Mouse (Mus musculus) midbrain, embryonic 14.5 days (tissue): Measurements from ENCODE around the gene Fscn1. TPM values are rescaled to one million over a fixed set of nuclear protein-coding genes. Genes with fewer than 3 reads are reported as not detected.

Experiments used
- ATAC-seq: fragments of 200-750 bp; cut with Nextera tagmentation; 2 replicates; pipeline ENCODE4 v1.8.0; 2017; ENCODE audit warnings: moderate number of reproducible peaks, moderate library complexity; ENCODE audit not compliant: low FRiP score, low TSS enrichment
- DNase-seq: peaks from one replicate; pipeline ENCODE4 v3.0.0-alpha.2; 2015
- H3K27ac ChIP-seq: fragments of 300-500 bp; sonication (generic); replicated peaks from 2 replicates; pipeline ENCODE4 v1.5.1; 2014; ENCODE audit warnings: mild to moderate bottlenecking, low read depth, low read length, moderate library complexity
- H3K27me3 ChIP-seq: fragments of 300-500 bp; sonication (generic); 2 replicates; pipeline ENCODE4 v1.6.1; 2014; ENCODE audit warnings: low read length, control low read depth, mixed read lengths; ENCODE audit not compliant: control insufficient read depth, insufficient read depth
- H3K36me3 ChIP-seq: fragments of 300-500 bp; sonication (generic); 2 replicates; pipeline ENCODE4 v1.6.1; 2014; ENCODE audit warnings: low read length, control low read depth; ENCODE audit not compliant: control insufficient read depth, insufficient read depth
- H3K4me1 ChIP-seq: fragments of 300-500 bp; sonication (generic); 2 replicates; pipeline ENCODE4 v1.6.1; 2014; ENCODE audit warnings: mild to moderate bottlenecking, antibody characterized with exemption, low read length, control low read depth; ENCODE audit not compliant: control insufficient read depth, insufficient read depth
- H3K4me2 ChIP-seq: fragments of 300-500 bp; sonication (generic); 2 replicates; pipeline ENCODE4 v1.6.1; 2014; ENCODE audit warnings: mild to moderate bottlenecking, low read length, moderate library complexity
- H3K4me3 ChIP-seq: fragments of 300-500 bp; sonication (generic); replicated peaks from 2 replicates; pipeline ENCODE4 v1.5.1; 2014; ENCODE audit warnings: low read depth, low read length
- H3K9ac ChIP-seq: fragments of 300-500 bp; sonication (generic); replicated peaks from 2 replicates; pipeline ENCODE4 v1.6.1; 2014; ENCODE audit warnings: mild to moderate bottlenecking, low read length, moderate library complexity
- H3K9me3 ChIP-seq: fragments of 300-500 bp; sonication (generic); 2 replicates; pipeline ENCODE4 v1.6.1; 2016; ENCODE audit warnings: low read length, control low read depth, mixed read lengths; ENCODE audit not compliant: control insufficient read depth
- WGBS: fragments of 180-500 bp; shearing (Covaris S2); extraction: QIAGEN DNeasy Blood & Tissue Kit; methylation state at CpG from one replicate; pipeline ENCODE4 v1.1.7; 2014; 5-methylcytosine and 5-hydroxymethylcytosine counted together
- polyA plus RNA-seq: library from polyadenylated mRNA; unstranded; fragments of >200 nt; fragmentation: Nextera tagmentation; extraction: Ambion mirVana; gene quantifications from 2 replicates; pipeline ENCODE4 v1.2.1, GENCODE M21; 2014

The Fscn1 gene
- polyA plus RNA-seq, 1 experiment from 2014 or later: 580 TPM

DNA sequence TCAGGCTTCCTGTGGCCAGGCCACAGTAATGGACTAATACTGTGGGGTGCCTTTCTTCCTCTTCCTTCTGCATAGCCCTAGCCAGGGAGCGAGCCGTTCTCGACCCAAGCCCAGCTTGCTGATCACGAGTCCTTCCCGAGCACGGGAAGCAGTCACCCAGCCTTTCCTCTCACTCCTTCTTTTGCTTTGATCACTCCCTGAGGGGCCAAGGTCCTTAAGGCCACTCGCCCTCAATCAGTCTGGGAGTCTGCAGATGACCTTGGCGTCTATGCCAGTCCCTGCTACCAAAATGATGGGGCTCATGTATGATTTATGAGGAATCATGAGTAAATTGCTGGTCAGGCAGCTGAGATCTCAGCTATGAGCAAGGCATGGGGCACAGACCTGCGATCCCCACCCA is 37.4 kb downstream of the Fscn1 start:
- no peak for DNase-seq
- H3K27me3 ChIP-seq: no peaks in the 10 kb centered on the region
- no peak overlapping the region for H3K27ac ChIP-seq
- peaks cover 5% of the 10 kb centered on the region; the same call in 1 of the 2 replicates for H3K4me1 ChIP-seq
- peaks cover 18% of the 10 kb centered on the region for H3K36me3 ChIP-seq
- H3K4me3 ChIP-seq: no peak overlapping the region
- ATAC-seq: no peak
- no peak overlapping the region for H3K4me2 ChIP-seq
- H3K9ac ChIP-seq: 0 out of 2 replicates have a peak overlapping the region, but pooled peaks have one; percentile 4
- WGBS: 74% methylated on average over 9 of the region's 9 CpGs
- H3K9me3 ChIP-seq: no peaks in the 10 kb centered on the region

DNA sequence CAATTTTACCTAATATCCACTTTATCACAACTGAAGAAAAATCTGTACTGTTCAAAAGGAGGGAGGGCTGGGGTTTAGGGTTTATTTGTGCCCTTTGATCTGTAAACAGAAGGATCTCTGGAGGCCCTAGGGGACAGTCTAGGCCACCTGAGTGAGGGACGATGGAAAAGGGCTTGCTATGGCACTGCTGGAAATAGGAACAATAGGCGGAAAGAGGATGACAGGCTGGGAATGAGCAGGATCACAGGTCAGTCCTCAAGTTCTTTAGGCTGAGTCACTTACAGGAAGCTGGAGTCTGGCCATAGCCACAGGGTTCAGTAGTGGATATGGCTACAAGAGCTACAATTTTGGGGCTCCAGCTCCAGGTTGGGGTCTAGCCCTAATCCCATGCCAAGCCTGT is 38.0 kb downstream of the Fscn1 start:
- 53% methylated on average over 2 of the region's 2 CpGs for WGBS
- H3K27me3 ChIP-seq: no peaks in the 10 kb centered on the region
- no peak for DNase-seq
- peaks cover 5% of the 10 kb centered on the region; the same call in 1 of the 2 replicates for H3K4me1 ChIP-seq
- H3K4me3 ChIP-seq: no peak overlapping the region
- H3K27ac ChIP-seq: peak overlapping the region; percentile 41; the same call in 1 of the 2 replicates
- H3K9ac ChIP-seq: no peak overlapping the region
- no peak overlapping the region for H3K4me2 ChIP-seq
- ATAC-seq: no peak
- peaks cover 11% of the 10 kb centered on the region for H3K36me3 ChIP-seq
- H3K9me3 ChIP-seq: no peaks in the 10 kb centered on the region

DNA sequence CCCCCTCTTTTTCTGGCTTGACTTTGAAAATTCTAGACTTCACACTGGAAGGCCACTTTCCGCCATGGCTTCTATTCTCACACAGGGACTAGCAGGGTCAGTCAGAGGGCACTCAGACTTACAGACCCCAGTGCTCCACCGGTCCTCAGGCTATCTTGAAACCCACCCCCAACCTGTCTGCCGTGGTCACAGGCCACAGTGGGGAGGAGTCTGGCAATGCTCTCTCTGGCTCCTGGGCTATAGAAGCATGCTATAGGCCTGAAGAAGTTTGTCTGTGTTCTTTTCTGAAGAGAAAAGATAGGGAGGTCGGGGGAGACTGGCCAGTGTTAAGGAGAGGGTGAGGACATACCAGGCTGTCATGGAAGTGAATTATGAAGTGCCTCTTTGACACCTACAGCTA is 39.9 kb downstream of the Fscn1 start:
- H3K9ac ChIP-seq: no peak overlapping the region
- 71% methylated on average over 4 of the region's 4 CpGs for WGBS
- H3K4me3 ChIP-seq: no peak overlapping the region
- no peak overlapping the region for H3K4me2 ChIP-seq
- ATAC-seq (no peak), DNase-seq (no peak)
- peaks cover 6% of the 10 kb centered on the region for H3K36me3 ChIP-seq
- 0 out of 2 replicates have a peak overlapping the region, but pooled peaks have one; percentile 64 for H3K27ac ChIP-seq
- no peaks in the 10 kb centered on the region for H3K9me3 ChIP-seq
- peaks cover 5% of the 10 kb centered on the region; the same call in 1 of the 2 replicates for H3K4me1 ChIP-seq
- no peaks in the 10 kb centered on the region for H3K27me3 ChIP-seq

DNA sequence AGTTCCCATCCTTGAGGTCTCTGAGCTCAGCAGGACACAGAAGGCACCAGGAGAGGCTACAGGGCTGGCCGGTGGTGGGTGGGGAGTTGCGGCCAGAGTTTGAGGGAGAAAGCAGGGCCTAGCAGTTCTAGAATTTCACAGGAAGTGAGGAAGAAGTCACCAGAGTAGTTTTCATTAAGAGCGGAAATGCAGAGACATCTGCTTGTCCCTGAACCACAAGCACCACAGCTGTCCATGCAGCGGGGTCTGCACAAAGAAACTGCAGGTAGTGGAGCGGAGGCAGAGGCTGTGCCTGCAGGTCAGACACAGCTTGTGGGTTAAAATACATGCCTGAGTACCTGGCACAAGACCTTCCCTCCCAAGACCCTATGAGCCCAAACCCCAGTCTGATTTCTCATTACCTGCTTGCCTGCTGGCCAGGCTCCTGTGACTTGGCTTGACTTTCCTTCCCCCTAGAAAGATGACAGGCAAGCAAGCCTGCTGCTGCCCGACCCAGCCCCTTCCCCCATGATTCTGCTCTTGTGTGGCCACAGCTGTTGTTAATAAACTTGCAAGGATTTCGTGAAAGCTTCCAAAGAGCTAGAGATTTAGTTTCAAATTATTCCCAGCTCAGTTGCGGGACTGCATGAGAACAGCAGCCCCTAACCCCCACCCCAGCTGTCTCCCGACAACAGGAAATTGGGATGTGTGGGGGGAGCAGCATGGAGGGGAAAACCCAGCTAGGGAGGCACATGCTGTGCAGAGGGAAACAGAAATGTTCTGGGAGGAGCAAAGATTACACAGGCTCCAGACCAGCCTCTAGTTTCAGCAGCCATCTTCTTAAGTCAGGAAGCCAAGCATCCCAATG is 40.7 kb downstream of the Fscn1 start:
- peak overlapping the region; percentile 64 for H3K27ac ChIP-seq
- H3K4me2 ChIP-seq: no peak overlapping the region
- peaks cover 5% of the 10 kb centered on the region; the same call in 1 of the 2 replicates for H3K4me1 ChIP-seq
- peaks cover 6% of the 10 kb centered on the region for H3K36me3 ChIP-seq
- no peaks in the 10 kb centered on the region for H3K27me3 ChIP-seq
- H3K9me3 ChIP-seq: no peaks in the 10 kb centered on the region
- DNase-seq (peak; percentile 36), ATAC-seq (no peak)
- H3K9ac ChIP-seq: no peak overlapping the region
- WGBS: 60% methylated on average over 9 of the region's 9 CpGs
- H3K4me3 ChIP-seq: no peak overlapping the region

DNA sequence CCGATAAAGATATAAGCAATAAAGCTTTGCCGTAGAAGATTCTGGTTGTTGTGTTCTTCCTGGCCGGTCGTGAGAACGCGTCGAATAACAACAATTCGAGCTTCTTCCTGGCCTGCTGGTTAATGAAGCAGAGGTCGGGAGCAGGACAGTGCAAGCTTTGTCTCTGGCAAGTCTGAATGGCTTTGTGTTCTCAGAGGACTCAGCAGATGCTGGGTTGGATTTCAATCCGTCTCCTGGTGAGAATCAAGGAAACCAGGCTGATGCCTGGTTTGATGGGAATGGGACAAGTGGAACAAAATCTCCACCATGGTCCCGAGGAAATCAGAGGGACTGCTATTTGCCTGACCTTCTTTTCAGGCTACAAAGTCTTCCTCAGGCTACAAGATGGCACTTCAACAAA is 49.2 kb downstream of the Fscn1 start:
- ATAC-seq (no peak), DNase-seq (peak; percentile 18)
- Histone ChIP-seq H3K36me3 (peaks cover 45% of the 10 kb centered on the region), H3K9me3 (no peaks in the 10 kb centered on the region), H3K4me2 (no peak overlapping the region), H3K4me1 (peaks cover 4% of the 10 kb centered on the region; the same call in 1 of the 2 replicates), H3K27ac (peak overlapping the region; percentile 45; the same call in 1 of the 2 replicates), H3K4me3 (no peak overlapping the region), H3K27me3 (no peaks in the 10 kb centered on the region), H3K9ac (no peak overlapping the region)
- 54% methylated on average over 10 of the region's 11 CpGs for WGBS

DNA sequence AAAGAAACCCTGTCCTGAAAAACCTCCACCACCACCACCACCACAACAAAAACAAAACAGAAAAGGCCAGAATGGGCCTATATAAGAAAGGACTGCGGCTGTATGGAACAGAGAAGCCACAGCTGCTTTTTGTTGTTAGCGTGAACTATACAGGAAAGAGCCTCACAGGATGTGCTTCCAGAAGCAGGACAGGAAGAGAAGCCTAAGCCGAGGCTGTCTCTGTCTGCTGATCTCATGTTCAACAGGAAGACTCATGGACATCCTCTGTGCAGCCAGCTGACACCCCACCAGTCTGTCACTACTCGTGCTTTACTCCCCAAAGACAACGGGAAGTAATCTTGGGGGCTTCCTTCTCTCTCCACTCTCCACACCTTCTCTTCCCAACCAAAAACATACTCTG is 57.3 kb downstream of the Fscn1 start:
- H3K4me3 ChIP-seq: no peak overlapping the region
- H3K4me1 ChIP-seq: no peaks in the 10 kb centered on the region
- no peaks in the 10 kb centered on the region for H3K27me3 ChIP-seq
- no peak overlapping the region for H3K27ac ChIP-seq
- H3K36me3 ChIP-seq: peaks cover 35% of the 10 kb centered on the region
- no peak overlapping the region for H3K4me2 ChIP-seq
- H3K9me3 ChIP-seq: no peaks in the 10 kb centered on the region
- WGBS: 94% methylated on average over 5 of the region's 5 CpGs
- no peak overlapping the region for H3K9ac ChIP-seq
- ATAC-seq: no peak
- DNase-seq: no peak

Other genes starting within 250 kb of the Fscn1 start
- gene Tnrc18, start 142.7 kb upstream of the Fscn1 start, polyA plus RNA-seq: 37.7 and 47.4 TPM in 2 replicates
- 28.6 and 28.8 TPM in 2 replicates for gene Fbxl18, start 64.9 kb upstream of the Fscn1 start, polyA plus RNA-seq
- gene Actb, start 53.6 kb upstream of the Fscn1 start, polyA plus RNA-seq: 16,375 and 16,992 TPM in 2 replicates
- 28.9 and 32.1 TPM in 2 replicates for gene Rnf216, start 152.7 kb downstream of the Fscn1 start, polyA plus RNA-seq
- gene Olfr718-ps1, start 187.2 kb downstream of the Fscn1 start, polyA plus RNA-seq: not detected in 2 replicates
- 12.3 and 13.9 TPM in 2 replicates for gene Rbak, start 220.4 kb downstream of the Fscn1 start, polyA plus RNA-seq
- not detected in 2 replicates for gene Spdye4b, start 220.7 kb downstream of the Fscn1 start, polyA plus RNA-seq